Mouse (Mus musculus): ENCODE measurements around the gene Amdhd2. TPM values are rescaled to one million over a fixed set of nuclear protein-coding genes. Genes with fewer than 3 reads are reported as not detected.

Amdhd2 gene
- polyA plus RNA-seq, 1 experiment = 25.3 TPM

GRCm38 (mm10) chr17:24209916-24210240 is 46.3 kb upstream of the Amdhd2 start:
- Histone ChIP-seq H3K27ac (ENCODE audit: insufficient read depth, low read length) (no peak overlapping the region), H3K36me3 (ENCODE audit: control insufficient read depth, insufficient read depth, low read length, poor library complexity, severe bottlenecking) (no peaks in the 10 kb centered on the region), H3K4me3 (ENCODE audit: low read depth, low read length) (no peak overlapping the region), H3K4me1 (ENCODE audit: control insufficient read depth, insufficient read depth, low read length) (peaks cover 3% of the 10 kb centered on the region), H3K27me3 (ENCODE audit: control insufficient read depth, insufficient read depth, low read length, poor library complexity, severe bottlenecking) (no peaks in the 10 kb centered on the region), H3K9ac (ENCODE audit: low read depth, poor library complexity, severe bottlenecking) (no peak overlapping the region), H3K9me3 (replicated peaks; ENCODE audit: control insufficient read depth, insufficient read depth, low read length, poor library complexity, severe bottlenecking) (no peaks in the 10 kb centered on the region)
- TF ChIP-seq POLR2A (IDR thresholded peaks at IDR 0.05; ENCODE audit: insufficient read depth, low read length) = no peak
- no peak for TF ChIP-seq EP300 (IDR thresholded peaks at IDR 0.05; ENCODE audit: insufficient read depth, low read depth, low read length)
- no peak for TF ChIP-seq CTCF (IDR thresholded peaks at IDR 0.05; ENCODE audit: low read depth, low read length)

- TF ChIP-seq EP300 (IDR thresholded peaks at IDR 0.05; ENCODE audit: insufficient read depth, low read depth, low read length) (no peak), CTCF (IDR thresholded peaks at IDR 0.05; ENCODE audit: low read depth, low read length) (no peak), POLR2A (IDR thresholded peaks at IDR 0.05; ENCODE audit: insufficient read depth, low read length) (no peak)
- Histone ChIP-seq H3K4me3 (ENCODE audit: low read depth, low read length) (peak within 1 kb of the TSS; percentile 40), H3K9ac (ENCODE audit: low read depth, poor library complexity, severe bottlenecking) (peak within 1 kb of the TSS; percentile 47), H3K27ac (ENCODE audit: insufficient read depth, low read length) (no peak within 1 kb of the TSS), H3K9me3 (replicated peaks; ENCODE audit: control insufficient read depth, insufficient read depth, low read length, poor library complexity, severe bottlenecking) (no peaks in the 10 kb centered on the region), H3K36me3 (ENCODE audit: control insufficient read depth, insufficient read depth, low read length, poor library complexity, severe bottlenecking) (no peaks in the 10 kb centered on the region), H3K27me3 (ENCODE audit: control insufficient read depth, insufficient read depth, low read length, poor library complexity, severe bottlenecking) (no peaks in the 10 kb centered on the region), H3K4me1 (ENCODE audit: control insufficient read depth, insufficient read depth, low read length) (peaks cover 3% of the 10 kb centered on the region)
These were observed 45.7 kb upstream of the Amdhd2 start, which contains the start of gene Ntn3 for GRCm38 (mm10) chr17:24209043-24209915. Gene Ntn3 (minus strand): TSS chr17:24209531.

- H3K36me3 ChIP-seq (ENCODE audit: control insufficient read depth, insufficient read depth, low read length, poor library complexity, severe bottlenecking) = no peaks in the 10 kb centered on the region
- H3K4me1 ChIP-seq (ENCODE audit: control insufficient read depth, insufficient read depth, low read length) = peaks cover 3% of the 10 kb centered on the region
- TF ChIP-seq EP300 (IDR thresholded peaks at IDR 0.05; ENCODE audit: insufficient read depth, low read depth, low read length) (no peak), POLR2A (IDR thresholded peaks at IDR 0.05; ENCODE audit: insufficient read depth, low read length) (no peak), CTCF (IDR thresholded peaks at IDR 0.05; ENCODE audit: low read depth, low read length) (no peak)
- peak overlapping the region; percentile 47 for H3K9ac ChIP-seq (ENCODE audit: low read depth, poor library complexity, severe bottlenecking)
- H3K4me3 ChIP-seq (ENCODE audit: low read depth, low read length) = peak overlapping the region; percentile 40
- H3K27ac ChIP-seq (ENCODE audit: insufficient read depth, low read length) = no peak overlapping the region
- H3K9me3 ChIP-seq (replicated peaks; ENCODE audit: control insufficient read depth, insufficient read depth, low read length, poor library complexity, severe bottlenecking) = no peaks in the 10 kb centered on the region
- H3K27me3 ChIP-seq (ENCODE audit: control insufficient read depth, insufficient read depth, low read length, poor library complexity, severe bottlenecking) = no peaks in the 10 kb centered on the region
These were observed 45.1 kb upstream of the Amdhd2 start for GRCm38 (mm10) chr17:24208641-24209042.

GRCm38 (mm10) chr17:24207768-24208640 is 44.4 kb upstream of the Amdhd2 start:
- H3K36me3 ChIP-seq (ENCODE audit: control insufficient read depth, insufficient read depth, low read length, poor library complexity, severe bottlenecking) = no peaks in the 10 kb centered on the region
- H3K9ac ChIP-seq (ENCODE audit: low read depth, poor library complexity, severe bottlenecking) = peak overlapping the region; percentile 47; the same call in 1 of the 2 replicates
- TF ChIP-seq POLR2A (IDR thresholded peaks at IDR 0.05; ENCODE audit: insufficient read depth, low read length) (no peak), EP300 (IDR thresholded peaks at IDR 0.05; ENCODE audit: insufficient read depth, low read depth, low read length) (no peak), CTCF (IDR thresholded peaks at IDR 0.05; ENCODE audit: low read depth, low read length) (no peak)
- H3K4me1 ChIP-seq (ENCODE audit: control insufficient read depth, insufficient read depth, low read length) = peaks cover 3% of the 10 kb centered on the region
- H3K4me3 ChIP-seq (ENCODE audit: low read depth, low read length) = no peak overlapping the region
- H3K27ac ChIP-seq (ENCODE audit: insufficient read depth, low read length) = no peak overlapping the region
- H3K27me3 ChIP-seq (ENCODE audit: control insufficient read depth, insufficient read depth, low read length, poor library complexity, severe bottlenecking) = no peaks in the 10 kb centered on the region
- no peaks in the 10 kb centered on the region for H3K9me3 ChIP-seq (replicated peaks; ENCODE audit: control insufficient read depth, insufficient read depth, low read length, poor library complexity, severe bottlenecking)

GRCm38 (mm10) chr17:24206451-24207351 is 43.1 kb upstream of the Amdhd2 start:
- Histone ChIP-seq H3K4me3 (ENCODE audit: low read depth, low read length) (peak overlapping the region; percentile 41), H3K9ac (ENCODE audit: low read depth, poor library complexity, severe bottlenecking) (peak overlapping the region; percentile 77; the same call in 1 of the 2 replicates), H3K36me3 (ENCODE audit: control insufficient read depth, insufficient read depth, low read length, poor library complexity, severe bottlenecking) (no peaks in the 10 kb centered on the region), H3K27ac (ENCODE audit: insufficient read depth, low read length) (no peak overlapping the region), H3K27me3 (ENCODE audit: control insufficient read depth, insufficient read depth, low read length, poor library complexity, severe bottlenecking) (no peaks in the 10 kb centered on the region), H3K9me3 (replicated peaks; ENCODE audit: control insufficient read depth, insufficient read depth, low read length, poor library complexity, severe bottlenecking) (no peaks in the 10 kb centered on the region), H3K4me1 (ENCODE audit: control insufficient read depth, insufficient read depth, low read length) (peaks cover 5% of the 10 kb centered on the region)
- TF ChIP-seq POLR2A (IDR thresholded peaks at IDR 0.05; ENCODE audit: insufficient read depth, low read length) = no peak
- peak; percentile 11 for TF ChIP-seq CTCF (IDR thresholded peaks at IDR 0.05; ENCODE audit: low read depth, low read length)
- 0 out of 2 replicates have a peak, but pooled peaks have one; percentile 35 for TF ChIP-seq EP300 (IDR thresholded peaks at IDR 0.05; ENCODE audit: insufficient read depth, low read depth, low read length)

Measured in ES-Bruce4 (cell line).